Mouse (Mus musculus) liver (tissue): Measurements from ENCODE around the gene Wnt10a.
"Not testable (repeated sequence)": the region's sequence is repeated elsewhere in the genome, so short reads cannot be mapped to it uniquely, and the experiment has no call there.

ENCODE experiments used
- DNase-seq: peaks from one replicate; pipeline ENCODE4 v3.0.0-alpha.2; 2020; ENCODE audit warnings: mixed read lengths

Wnt10a gene

DNA sequence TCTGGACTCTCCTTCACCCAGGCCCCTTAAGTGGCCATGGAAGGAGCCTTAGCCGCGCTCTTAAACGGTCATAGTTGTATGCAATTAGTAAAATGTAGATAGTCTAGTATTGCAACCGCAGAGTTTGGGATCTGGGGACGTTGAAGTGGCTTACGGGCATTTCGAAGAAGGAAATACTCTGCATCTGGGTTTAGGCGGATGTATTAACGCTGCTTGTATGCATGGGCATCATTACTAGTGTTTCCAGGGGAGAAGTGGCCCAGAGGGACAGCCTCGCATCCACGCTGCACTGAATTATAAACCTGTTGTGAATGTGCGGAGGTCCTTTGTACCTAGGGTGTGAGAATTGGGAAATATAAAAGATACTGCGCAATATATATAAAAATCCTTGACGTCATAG lies 25.9 kb downstream of the Wnt10a start:
- no peak for DNase-seq

DNA sequence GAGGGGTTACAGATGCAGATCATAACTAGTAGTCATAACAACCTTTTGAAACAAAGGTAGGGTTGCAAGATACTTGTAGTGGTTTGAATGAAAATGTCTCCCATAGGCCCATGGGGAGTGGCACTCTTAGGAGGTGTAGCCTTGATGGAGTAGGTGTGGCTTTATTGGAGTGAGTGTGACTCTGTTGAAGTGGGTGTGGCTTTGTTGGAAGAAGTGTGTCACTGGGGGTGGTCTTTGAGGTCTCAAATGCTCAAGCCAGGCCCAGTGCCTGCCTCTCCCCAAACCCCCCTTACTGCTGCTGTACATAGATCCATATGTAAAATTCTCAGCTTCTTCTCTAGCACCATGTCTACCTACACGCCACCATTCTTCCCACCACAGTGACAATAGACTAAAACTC lies 27.2 kb downstream of the Wnt10a start:
- no peak for DNase-seq

DNA sequence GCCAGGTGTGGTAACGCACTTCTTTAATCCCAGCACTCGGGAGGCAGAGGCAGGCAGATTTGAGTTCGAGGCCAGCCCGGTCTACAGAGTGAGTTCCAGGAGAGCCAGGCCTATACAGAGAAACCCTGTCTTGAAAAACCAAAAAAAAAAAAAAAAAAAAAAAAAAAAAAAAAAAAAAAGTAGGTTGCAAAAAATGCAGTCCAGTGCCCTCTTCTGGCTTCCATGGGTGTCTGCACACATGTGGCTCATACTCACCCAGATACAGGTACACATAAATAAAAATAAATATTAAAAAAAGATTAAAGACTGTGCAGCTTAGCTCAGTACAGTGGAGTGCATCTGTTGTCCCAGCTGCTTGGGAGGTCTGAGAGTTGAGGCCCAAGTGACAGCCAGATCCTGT lies 32.3 kb downstream of the Wnt10a start:
- not testable (repeated sequence) for DNase-seq

DNA sequence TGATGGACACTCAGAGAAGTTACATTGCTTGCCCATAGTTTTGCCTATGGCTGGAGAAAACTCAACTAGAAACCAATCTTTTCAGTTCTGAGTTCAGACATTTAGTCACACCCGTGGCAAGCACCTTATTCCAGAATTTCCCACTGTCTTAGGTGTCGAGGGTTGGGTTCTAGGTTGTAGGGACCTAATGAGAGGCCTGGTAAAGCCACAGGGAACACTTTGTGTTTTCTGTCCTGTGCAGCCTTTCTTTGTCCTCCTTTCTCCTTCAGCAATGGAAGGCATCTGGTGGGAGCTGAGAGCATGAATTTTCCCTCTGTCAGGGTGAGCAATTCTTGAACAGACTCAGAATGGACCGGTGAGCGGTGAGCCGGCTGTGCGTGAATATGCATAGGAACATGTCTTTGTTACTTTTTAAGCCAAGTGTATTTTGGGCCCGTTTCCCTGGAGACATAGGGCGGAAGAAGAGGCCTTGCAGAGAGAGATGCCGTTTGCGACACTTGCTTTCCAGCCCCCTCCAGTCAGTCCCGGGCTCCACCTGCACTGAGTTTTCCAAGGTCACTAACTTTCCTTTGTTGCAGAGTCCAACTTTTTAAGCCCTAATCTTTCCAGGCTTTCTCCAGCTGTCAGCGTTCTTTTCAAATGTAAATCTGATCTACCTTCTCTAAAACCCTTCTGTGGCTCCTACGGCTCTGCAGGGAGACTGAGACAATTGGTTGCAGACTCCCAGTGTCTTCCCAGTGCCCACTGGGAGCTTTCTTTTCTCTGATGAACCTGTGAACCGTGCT lies 33.4 kb downstream of the Wnt10a start:
- DNase-seq = no peak

DNA sequence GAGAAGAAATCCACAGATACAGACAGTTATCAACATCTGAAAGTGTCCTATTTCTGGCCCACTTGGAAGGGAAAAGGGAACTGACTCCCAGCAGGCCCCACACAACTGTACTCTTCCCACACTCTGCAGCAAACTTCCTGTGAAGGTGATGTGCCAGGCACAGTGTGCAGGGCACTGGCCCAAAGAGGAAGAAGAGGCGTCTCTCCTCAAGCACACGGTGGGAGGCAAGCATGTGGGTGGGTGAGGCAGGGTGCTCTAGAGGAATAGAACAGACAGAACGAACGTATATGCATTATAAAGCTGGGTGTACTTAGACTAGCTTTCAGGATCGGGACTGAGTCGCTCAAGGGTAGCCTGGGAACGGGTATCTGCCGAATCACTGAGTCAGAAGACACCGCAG lies 38.7 kb downstream of the Wnt10a start:
- no peak for DNase-seq

DNA sequence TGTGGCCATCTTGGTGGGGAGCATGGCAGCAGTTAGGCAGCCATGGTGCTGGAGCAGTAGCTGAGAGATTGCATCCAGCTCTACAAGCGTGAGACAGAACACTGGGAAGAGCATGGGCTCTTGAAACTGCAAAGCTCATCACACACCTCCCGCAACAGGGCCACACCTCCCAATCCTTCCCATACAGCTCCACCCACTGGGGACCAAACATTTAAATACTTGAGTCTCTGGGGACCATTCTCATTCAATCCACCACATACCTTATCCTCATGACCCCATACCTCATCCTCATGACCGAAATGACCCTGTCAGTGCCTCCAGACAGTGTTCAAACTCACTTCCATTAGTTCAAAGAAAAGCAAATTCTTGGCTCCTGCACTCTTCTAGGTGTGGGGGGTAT lies 41.9 kb downstream of the Wnt10a start:
- DNase-seq = no peak

DNA sequence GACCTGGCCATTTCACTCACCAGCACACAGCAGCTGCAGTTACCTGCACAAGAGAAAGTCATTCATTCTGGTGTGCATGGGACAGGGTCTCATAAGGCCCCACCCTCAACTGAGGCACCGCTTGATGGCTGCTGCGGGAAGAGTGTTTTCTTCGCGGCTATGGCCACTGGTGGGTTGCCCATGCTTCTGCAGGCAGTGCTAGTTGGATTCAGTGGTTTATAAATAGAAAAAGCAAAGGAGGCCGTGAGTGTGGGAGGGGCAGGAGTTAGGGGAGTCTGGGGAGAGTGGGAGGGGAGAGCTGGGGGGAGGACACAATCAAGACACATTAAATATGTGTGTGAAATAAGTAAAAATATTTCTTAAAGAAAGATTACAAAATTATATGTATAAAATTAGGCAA lies 51.8 kb downstream of the Wnt10a start:
- no peak for DNase-seq

DNA sequence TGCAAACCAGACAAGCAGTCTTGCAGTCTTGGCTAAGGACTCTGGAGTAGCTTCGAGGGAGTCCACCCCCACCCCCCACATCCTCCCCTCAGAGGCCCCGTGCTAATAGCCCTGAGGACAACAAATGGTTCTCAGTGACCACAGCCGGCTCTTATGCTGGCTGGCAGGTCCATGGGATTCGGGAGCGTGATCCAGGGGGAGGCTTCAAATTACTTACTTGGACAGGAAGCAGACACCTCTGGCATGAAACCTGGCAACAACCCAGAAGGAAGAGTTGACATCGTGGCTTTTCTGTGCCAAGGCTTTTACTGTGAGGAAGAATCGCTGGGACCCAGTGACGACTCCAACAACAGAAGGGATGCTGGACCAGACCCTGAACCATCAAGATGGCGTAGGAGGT lies 55.0 kb downstream of the Wnt10a start:
- DNase-seq = no peak

DNA sequence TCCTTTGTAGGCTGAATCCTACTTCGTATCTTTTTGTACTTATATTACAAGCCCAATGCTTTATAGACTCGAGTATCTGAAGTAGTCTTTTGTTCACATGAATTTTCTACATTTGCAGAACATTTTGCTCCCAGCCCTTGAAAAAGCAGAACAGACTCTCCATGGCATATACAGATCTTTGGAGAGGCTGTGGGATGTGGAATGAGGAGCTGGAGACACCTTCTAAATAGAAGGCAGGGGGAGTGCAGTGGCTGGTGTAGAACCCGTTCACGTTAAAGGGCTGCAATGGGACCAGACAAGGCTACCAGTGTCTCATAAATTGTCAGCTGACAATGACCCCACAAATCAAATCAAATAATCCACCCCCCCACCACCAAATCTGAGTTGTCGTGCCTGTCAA lies 57.6 kb downstream of the Wnt10a start:
- no peak for DNase-seq

DNA sequence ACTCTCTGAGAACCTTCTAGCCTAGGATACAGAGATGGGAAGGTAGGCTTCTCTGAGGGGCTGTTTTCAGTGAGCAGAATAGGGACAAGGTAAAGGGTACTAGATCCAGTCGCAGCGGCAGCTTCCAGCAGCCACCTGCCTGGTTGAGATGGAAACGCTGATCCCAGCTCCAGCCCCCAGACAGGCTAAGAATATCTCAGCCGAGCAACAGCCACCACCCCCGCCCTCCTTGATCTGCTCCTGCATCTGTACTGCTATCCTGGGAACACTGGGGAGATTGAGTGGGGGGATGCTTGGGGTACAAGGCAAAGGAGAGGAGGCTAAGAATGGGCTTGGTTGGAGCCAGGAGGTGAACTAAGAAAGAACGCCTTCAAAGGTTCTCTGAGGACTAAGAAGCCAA lies 58.9 kb downstream of the Wnt10a start:
- DNase-seq = no peak

DNA sequence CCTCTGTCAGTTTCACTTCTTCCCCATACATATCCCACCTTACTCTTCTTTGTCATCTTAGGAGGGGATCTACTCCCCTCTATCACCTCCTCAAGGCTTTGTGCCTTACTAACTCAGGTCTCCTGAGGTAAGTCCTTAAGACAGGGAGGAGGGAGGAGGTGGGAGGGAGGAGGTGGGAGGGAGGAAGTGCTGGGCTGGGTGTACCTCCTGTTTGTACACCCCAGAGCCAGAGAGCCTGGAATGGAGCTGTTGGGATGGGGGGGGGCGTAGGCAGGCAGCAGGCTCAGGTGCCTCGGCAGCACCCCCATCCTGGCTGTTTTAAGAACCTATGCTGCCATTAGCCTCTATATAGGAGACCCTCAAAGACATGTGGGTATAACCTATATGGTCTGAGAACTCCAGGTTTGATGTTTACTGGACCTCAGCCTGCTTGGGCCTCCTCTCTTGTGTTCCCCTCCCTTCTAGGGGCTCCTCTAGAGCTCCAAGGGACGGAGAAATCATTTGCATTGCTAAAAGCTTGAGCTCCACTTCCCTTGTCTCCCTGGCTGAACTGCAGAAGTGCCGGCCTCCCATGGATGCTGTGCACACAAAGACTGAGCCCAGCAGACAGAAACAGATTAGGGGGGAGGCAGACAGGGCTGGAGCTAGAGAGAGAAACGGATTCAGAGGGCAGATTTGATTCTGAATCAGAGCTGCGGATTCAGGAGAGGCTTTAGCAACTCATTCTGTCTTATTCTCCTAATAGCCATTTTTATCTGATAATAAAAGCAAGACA lies 59.9 kb downstream of the Wnt10a start:
- DNase-seq = no peak
